Mouse (Mus musculus): ENCODE measurements at regions not wholly inside any gene's neighbourhood (a gene's known extent, or its start where the extent isn't known, plus 50 kb on each side); places are given as distances from the start of the nearest gene placed in this dataset.

- Histone ChIP-seq H3K36me3 (no peaks in the 10 kb centered on the region), H3K4me2 (no peak overlapping the region), H3K9me3 (no peaks in the 10 kb centered on the region), H3K27me3 (peaks cover 21% of the 10 kb centered on the region), H3K4me1 (no peaks in the 10 kb centered on the region), H3K27ac (no peak overlapping the region), H3K4me3 (no peak overlapping the region), H3K9ac (no peak overlapping the region)
- WGBS: 66% methylated on average over 3 of the region's 3 CpGs
- ATAC-seq (ENCODE audit: insufficient number of reproducible peaks, low FRiP score, low TSS enrichment, low read depth): no peak
Observed at GRCm38 (mm10) chr2:158909086-158909485, 114.5 kb downstream of the Dhx35 start.

- no peaks in the 10 kb centered on the region for H3K4me1 ChIP-seq
- H3K4me2 ChIP-seq: no peak overlapping the region
- H3K9ac ChIP-seq: no peak overlapping the region
- H3K9me3 ChIP-seq: no peaks in the 10 kb centered on the region
- WGBS: 59% methylated on average over 8 of the region's 8 CpGs
- no peak for ATAC-seq (ENCODE audit: insufficient number of reproducible peaks, low FRiP score, low TSS enrichment, low read depth)
- no peak overlapping the region for H3K4me3 ChIP-seq
- no peaks in the 10 kb centered on the region for H3K36me3 ChIP-seq
- no peak overlapping the region for H3K27ac ChIP-seq
- H3K27me3 ChIP-seq: peaks cover 21% of the 10 kb centered on the region
Observed at GRCm38 (mm10) chr2:158910325-158910724, 115.7 kb downstream of the Dhx35 start.

- Histone ChIP-seq H3K27me3 (peaks cover 21% of the 10 kb centered on the region), H3K4me2 (no peak overlapping the region), H3K27ac (no peak overlapping the region), H3K9ac (no peak overlapping the region), H3K9me3 (no peaks in the 10 kb centered on the region), H3K4me3 (no peak overlapping the region), H3K4me1 (no peaks in the 10 kb centered on the region), H3K36me3 (no peaks in the 10 kb centered on the region)
- ATAC-seq (ENCODE audit: insufficient number of reproducible peaks, low FRiP score, low TSS enrichment, low read depth): no peak
- WGBS: 52% methylated on average over 7 of the region's 7 CpGs
Observed at GRCm38 (mm10) chr2:158911191-158911590, 116.6 kb downstream of the Dhx35 start.

- Histone ChIP-seq H3K4me2 (no peak overlapping the region), H3K27ac (no peak overlapping the region), H3K4me1 (no peaks in the 10 kb centered on the region), H3K9me3 (no peaks in the 10 kb centered on the region), H3K4me3 (no peak overlapping the region), H3K27me3 (peaks cover 21% of the 10 kb centered on the region), H3K9ac (no peak overlapping the region), H3K36me3 (no peaks in the 10 kb centered on the region)
- WGBS: 33% methylated on average over 9 of the region's 9 CpGs
- no peak for ATAC-seq (ENCODE audit: insufficient number of reproducible peaks, low FRiP score, low TSS enrichment, low read depth)
Observed at GRCm38 (mm10) chr2:158912631-158913258, 118.1 kb downstream of the Dhx35 start.

GRCm38 (mm10) chr2:158917398-158917797, 122.8 kb downstream of the Dhx35 start:
- Histone ChIP-seq H3K27ac (no peak overlapping the region), H3K4me2 (no peak overlapping the region), H3K4me1 (no peaks in the 10 kb centered on the region), H3K4me3 (no peak overlapping the region), H3K9ac (no peak overlapping the region), H3K27me3 (peaks cover 4% of the 10 kb centered on the region; the same call in 1 of the 2 replicates), H3K36me3 (no peaks in the 10 kb centered on the region), H3K9me3 (no peaks in the 10 kb centered on the region)
- no peak for ATAC-seq (ENCODE audit: insufficient number of reproducible peaks, low FRiP score, low TSS enrichment, low read depth)
- WGBS: 50% methylated on average over 6 of the region's 6 CpGs

- Histone ChIP-seq H3K4me3 (no peak overlapping the region), H3K4me1 (no peaks in the 10 kb centered on the region), H3K9ac (no peak overlapping the region), H3K36me3 (no peaks in the 10 kb centered on the region), H3K9me3 (no peaks in the 10 kb centered on the region), H3K4me2 (no peak overlapping the region), H3K27ac (no peak overlapping the region), H3K27me3 (0 out of 2 replicates have a peak, but pooled peaks cover 3% of the 10 kb centered on the region)
- no peak for ATAC-seq (ENCODE audit: insufficient number of reproducible peaks, low FRiP score, low TSS enrichment, low read depth)
- WGBS: 85% methylated on average over 5 of the region's 5 CpGs
Observed at GRCm38 (mm10) chr2:158918312-158918711, 123.7 kb downstream of the Dhx35 start.

GRCm38 (mm10) chr2:158921342-158922255, 127.0 kb downstream of the Dhx35 start:
- Histone ChIP-seq H3K27me3 (no peaks in the 10 kb centered on the region), H3K27ac (no peak overlapping the region), H3K4me1 (no peaks in the 10 kb centered on the region), H3K4me2 (no peak overlapping the region), H3K36me3 (no peaks in the 10 kb centered on the region), H3K4me3 (no peak overlapping the region), H3K9ac (no peak overlapping the region), H3K9me3 (no peaks in the 10 kb centered on the region)
- 75% methylated on average over 12 of the region's 12 CpGs for WGBS
- no peak for ATAC-seq (ENCODE audit: insufficient number of reproducible peaks, low FRiP score, low TSS enrichment, low read depth)

GRCm38 (mm10) chr2:158922766-158923165, 128.2 kb downstream of the Dhx35 start:
- H3K36me3 ChIP-seq: no peaks in the 10 kb centered on the region
- H3K4me1 ChIP-seq: no peaks in the 10 kb centered on the region
- no peaks in the 10 kb centered on the region for H3K27me3 ChIP-seq
- H3K4me2 ChIP-seq: no peak overlapping the region
- no peak overlapping the region for H3K4me3 ChIP-seq
- H3K9ac ChIP-seq: no peak overlapping the region
- WGBS: 34% methylated on average over 5 of the region's 5 CpGs
- no peak overlapping the region for H3K27ac ChIP-seq
- no peaks in the 10 kb centered on the region for H3K9me3 ChIP-seq
- ATAC-seq (ENCODE audit: insufficient number of reproducible peaks, low FRiP score, low TSS enrichment, low read depth): no peak

- H3K4me2 ChIP-seq: no peak overlapping the region
- no peaks in the 10 kb centered on the region for H3K27me3 ChIP-seq
- no peak overlapping the region for H3K27ac ChIP-seq
- no peak overlapping the region for H3K4me3 ChIP-seq
- no peaks in the 10 kb centered on the region for H3K4me1 ChIP-seq
- no peak overlapping the region for H3K9ac ChIP-seq
- 72% methylated on average over 9 of the region's 9 CpGs for WGBS
- H3K36me3 ChIP-seq: no peaks in the 10 kb centered on the region
- ATAC-seq (ENCODE audit: insufficient number of reproducible peaks, low FRiP score, low TSS enrichment, low read depth): no peak
- H3K9me3 ChIP-seq: no peaks in the 10 kb centered on the region
Observed at GRCm38 (mm10) chr2:158929507-158929906, 134.9 kb downstream of the Dhx35 start.

GRCm38 (mm10) chr2:158937948-158938565, 143.4 kb downstream of the Dhx35 start:
- 50% methylated on average over 2 of the region's 2 CpGs for WGBS
- no peak overlapping the region for H3K27ac ChIP-seq

GRCm38 (mm10) chr2:158949418-158949817, 154.8 kb downstream of the Dhx35 start:
- no peak overlapping the region for H3K9ac ChIP-seq
- H3K4me1 ChIP-seq: no peaks in the 10 kb centered on the region
- no peak overlapping the region for H3K4me2 ChIP-seq
- H3K4me3 ChIP-seq: no peak overlapping the region
- 34% methylated on average over 6 of the region's 6 CpGs for WGBS
- no peak for ATAC-seq (ENCODE audit: insufficient number of reproducible peaks, low FRiP score, low TSS enrichment, low read depth)
- H3K9me3 ChIP-seq: no peaks in the 10 kb centered on the region
- no peak overlapping the region for H3K27ac ChIP-seq
- H3K27me3 ChIP-seq: no peaks in the 10 kb centered on the region
- no peaks in the 10 kb centered on the region for H3K36me3 ChIP-seq

More at GRCm38 (mm10) chr2:158937948-158938565, 143.4 kb downstream of the Dhx35 start:
- Histone ChIP-seq H3K4me1 (no peaks in the 10 kb centered on the region), H3K36me3 (no peaks in the 10 kb centered on the region), H3K4me2 (no peak overlapping the region), H3K27me3 (no peaks in the 10 kb centered on the region), H3K9ac (no peak overlapping the region), H3K4me3 (no peak overlapping the region), H3K9me3 (no peaks in the 10 kb centered on the region)
- no peak for ATAC-seq (ENCODE audit: insufficient number of reproducible peaks, low FRiP score, low TSS enrichment, low read depth)

GRCm38 (mm10) chr2:158951061-158951460, 156.5 kb downstream of the Dhx35 start:
- WGBS: 31% methylated on average over 3 of the region's 3 CpGs
- H3K4me3 ChIP-seq: no peak overlapping the region
- no peaks in the 10 kb centered on the region for H3K9me3 ChIP-seq
- no peak for ATAC-seq (ENCODE audit: insufficient number of reproducible peaks, low FRiP score, low TSS enrichment, low read depth)
- H3K27me3 ChIP-seq: no peaks in the 10 kb centered on the region
- no peak overlapping the region for H3K4me2 ChIP-seq
- H3K9ac ChIP-seq: no peak overlapping the region
- H3K27ac ChIP-seq: no peak overlapping the region
- H3K4me1 ChIP-seq: no peaks in the 10 kb centered on the region
- H3K36me3 ChIP-seq: no peaks in the 10 kb centered on the region
